Mouse (Mus musculus): ENCODE data around the gene Gdap1l1. TPM values are rescaled to one million over a fixed set of nuclear protein-coding genes. Genes with fewer than 3 reads are reported as not detected.

Gene Gdap1l1
- total RNA-seq, 4 experiments from 2014 or later, result 4.7 to 5.8 (median 4.8) TPM

Other genes with a start within 250 kb of the Gdap1l1 start
- 10 to 100 TPM in 2 of 4 experiments, 1 to 10 TPM in 2; 2.3 to 11.7 (median 6.8) TPM for gene Tox2, start 235.4 kb upstream of the Gdap1l1 start, total RNA-seq (2022)
- gene Jph2, start 40.5 kb upstream of the Gdap1l1 start, total RNA-seq (2022), result 1 to 10 TPM; 3.7 to 7.1 (median 5.7) TPM
- gene Oser1, start 13.8 kb upstream of the Gdap1l1 start, total RNA-seq (2022), result 10 to 100 TPM; 33.2 to 39.2 (median 38.5) TPM
- 100 to 1,000 TPM in 1 of 4 experiments, 10 to 100 TPM in 3; 81.0 to 128 (median 92.8) TPM for gene Fitm2, start 34.2 kb downstream of the Gdap1l1 start, total RNA-seq (2022)
- gene R3hdml, start 53.8 kb downstream of the Gdap1l1 start, total RNA-seq (2022), result not detected
- under 1 TPM in 2 of 4 experiments, not detected in 2; 0.06 to 0.16 TPM for gene Hnf4a, start 68.3 kb downstream of the Gdap1l1 start, total RNA-seq (2022)
- 10 to 100 TPM; 26.8 to 38.6 (median 31.5) TPM for gene Ttpal, start 163.8 kb downstream of the Gdap1l1 start, total RNA-seq (2022)
- gene Serinc3, start 206.7 kb downstream of the Gdap1l1 start, total RNA-seq (2022), result 100 to 1,000 TPM; 566 to 814 (median 738) TPM
- 10 to 100 TPM; 37.6 to 60.4 (median 57.4) TPM for gene Pkig, start 219.9 kb downstream of the Gdap1l1 start, total RNA-seq (2022)